Mouse (Mus musculus) MEL (cell line): Measurements from ENCODE around the gene Rnf167. TPM values are rescaled to one million over a fixed set of nuclear protein-coding genes. Genes with fewer than 3 reads are reported as not detected.

Experiments
- DNase-seq: peaks from one replicate; pipeline ENCODE4 v3.0.0; 2011; ENCODE audit warnings: low read depth, low spot score
- H3K27ac ChIP-seq: 2 replicates; pipeline ENCODE4 v1.5.1; 2012; ENCODE audit warnings: low read depth, mild to moderate bottlenecking, control low read depth, low read length, moderate library complexity; ENCODE audit not compliant: control insufficient read depth
- H3K27me3 ChIP-seq, 2 experiments: fragments of 150-350 bp in 1 of 2; sonication (generic) in 1 of 2; 2 replicates each; pipeline ENCODE4 v1.6.1; 2012; ENCODE audit warnings: low read length in 2 of 2, mild to moderate bottlenecking in 2 of 2, improper control_type of control experiment in 1 of 2, moderate library complexity in 1 of 2; ENCODE audit not compliant: insufficient read depth in 2 of 2, control insufficient read depth in 1 of 2
- H3K36me3 ChIP-seq, 2 experiments: 2 replicates each; pipeline ENCODE4 v1.6.1; 2012 to 2014; ENCODE audit warnings: low read length in 2 of 2, improper control_type of control experiment in 1 of 2, inconsistent platforms in 1 of 2, mild to moderate bottlenecking in 1 of 2; ENCODE audit not compliant: insufficient read depth in 2 of 2, control insufficient read depth in 1 of 2
- H3K4me1 ChIP-seq, 2 experiments: fragments of 150-350 bp in 1 of 2; sonication (generic) in 1 of 2; 2 replicates each; pipeline ENCODE4 v1.6.1; 2012; ENCODE audit warnings: low read length in 2 of 2, improper control_type of control experiment in 1 of 2, mild to moderate bottlenecking in 1 of 2; ENCODE audit not compliant: insufficient read depth in 2 of 2, control insufficient read depth in 1 of 2
- H3K4me3 ChIP-seq, 2 experiments: fragments of 150-350 bp in 1 of 2; sonication (generic) in 1 of 2; 2 replicates each; pipeline ENCODE4 v1.5.1; 2012; ENCODE audit warnings: low read depth in 2 of 2, low read length in 2 of 2, mild to moderate bottlenecking in 2 of 2, moderate library complexity in 2 of 2, control low read depth in 1 of 2, improper control_type of control experiment in 1 of 2; ENCODE audit not compliant: control insufficient read depth in 1 of 2, insufficient read depth in 1 of 2
- H3K79me2 ChIP-seq: 2 replicates; pipeline ENCODE4 v1.6.1; 2012; ENCODE audit warnings: mild to moderate bottlenecking, low read length, moderate library complexity; ENCODE audit not compliant: control insufficient read depth, poor library complexity, insufficient read depth
- H3K9ac ChIP-seq: 2 replicates; pipeline ENCODE4 v1.6.1; 2012; ENCODE audit warnings: low read depth, mild to moderate bottlenecking, control low read depth, low read length, moderate library complexity; ENCODE audit not compliant: control insufficient read depth, poor library complexity, severe bottlenecking
- H3K9me3 ChIP-seq: fragments of 150-350 bp; sonication (generic); replicated peaks from 2 replicates; pipeline ENCODE4 v1.6.1; 2012; ENCODE audit warnings: mild to moderate bottlenecking, low read length, improper control_type of control experiment, moderate library complexity; ENCODE audit not compliant: insufficient read depth
- BHLHE40 ChIP-seq: IDR thresholded peaks from 2 replicates; pipeline ENCODE4 v1.6.1; 2012; ENCODE audit warnings: low read depth, mild to moderate bottlenecking, inconsistent platforms, low read length, improper control_type of control experiment, borderline replicate concordance
- CHD1 ChIP-seq: IDR thresholded peaks from 2 replicates; pipeline ENCODE4 v1.6.1; 2012; ENCODE audit warnings: low read depth, mild to moderate bottlenecking, inconsistent platforms, low read length, improper control_type of control experiment
- E2F4 ChIP-seq: IDR thresholded peaks from 2 replicates; pipeline ENCODE4 v1.6.1; 2011; ENCODE audit warnings: low read depth, low read length, improper control_type of control experiment, borderline replicate concordance
- ELF1 ChIP-seq: IDR thresholded peaks from 2 replicates; pipeline ENCODE4 v1.6.1; 2014; ENCODE audit warnings: low read depth, mild to moderate bottlenecking, inconsistent platforms, low read length, improper control_type of control experiment, moderate library complexity
- EP300 ChIP-seq, 2 experiments: IDR thresholded peaks; 2 replicates each; pipeline ENCODE4 v1.6.1; 2011; ENCODE audit warnings: improper control_type of control experiment in 2 of 2, low read length in 2 of 2, low read depth in 1 of 2, mild to moderate bottlenecking in 1 of 2
- ETS1 ChIP-seq: IDR thresholded peaks from 2 replicates; pipeline ENCODE4 v1.6.1; 2012; ENCODE audit warnings: low read depth, mild to moderate bottlenecking, inconsistent platforms, low read length, improper control_type of control experiment, moderate library complexity
- GABPA ChIP-seq: IDR thresholded peaks from 2 replicates; pipeline ENCODE4 v1.6.1; 2012; ENCODE audit warnings: low read depth, mild to moderate bottlenecking, inconsistent platforms, low read length, improper control_type of control experiment, moderate library complexity
- GATA1 ChIP-seq: IDR thresholded peaks from 2 replicates; pipeline ENCODE4 v1.6.1; 2011; ENCODE audit warnings: low read depth, low read length, improper control_type of control experiment
- HCFC1 ChIP-seq: IDR thresholded peaks from 2 replicates; pipeline ENCODE4 v1.6.1; 2012; ENCODE audit warnings: low read depth, mild to moderate bottlenecking, inconsistent platforms, low read length, improper control_type of control experiment, moderate library complexity
- JUND ChIP-seq: IDR thresholded peaks from 2 replicates; pipeline ENCODE4 v1.6.1; 2011; ENCODE audit warnings: low read depth, mild to moderate bottlenecking, improper control_type of control experiment, low read length
- KAT2A ChIP-seq: conservative IDR thresholded peaks from 2 replicates; pipeline ENCODE4 v1.6.1; 2012; ENCODE audit warnings: low read depth, low read length, improper control_type of control experiment, inconsistent platforms
- MAX ChIP-seq: IDR thresholded peaks from 2 replicates; pipeline ENCODE4 v1.6.1; 2011; ENCODE audit warnings: low read length, improper control_type of control experiment
- MAZ ChIP-seq: IDR thresholded peaks from 2 replicates; pipeline ENCODE4 v1.6.1; 2012; ENCODE audit warnings: low read depth, mild to moderate bottlenecking, inconsistent platforms, low read length, improper control_type of control experiment
- MEF2A ChIP-seq: IDR thresholded peaks from 2 replicates; pipeline ENCODE4 v1.6.1; 2014; ENCODE audit warnings: low read depth, mild to moderate bottlenecking, inconsistent platforms, low read length, improper control_type of control experiment; ENCODE audit not compliant: poor library complexity, insufficient replicate concordance, severe bottlenecking; ENCODE audit errors: extremely low read depth
- MXI1 ChIP-seq: IDR thresholded peaks from 2 replicates; pipeline ENCODE4 v1.6.1; 2011; ENCODE audit warnings: mild to moderate bottlenecking, low read depth, low read length, improper control_type of control experiment
- MYC ChIP-seq: IDR thresholded peaks from 2 replicates; pipeline ENCODE4 v1.6.1; 2011; ENCODE audit warnings: low read depth, mild to moderate bottlenecking, low read length, improper control_type of control experiment, moderate library complexity
- NELFE ChIP-seq: IDR thresholded peaks from 2 replicates; pipeline ENCODE4 v1.6.1; 2011; ENCODE audit warnings: low read depth, low read length, improper control_type of control experiment
- NRF1 ChIP-seq: IDR thresholded peaks from 2 replicates; pipeline ENCODE4 v1.6.1; 2014; ENCODE audit warnings: low read depth, mild to moderate bottlenecking, inconsistent platforms, low read length, improper control_type of control experiment, moderate library complexity; ENCODE audit not compliant: poor library complexity, insufficient read depth, severe bottlenecking
- POLR2A ChIP-seq, 2 experiments: IDR thresholded peaks; 2 replicates each; pipeline ENCODE4 v1.6.1; 2011 to 2012; ENCODE audit warnings: low read length in 2 of 2, mild to moderate bottlenecking in 2 of 2, control low read depth in 1 of 2, improper control_type of control experiment in 1 of 2, low read depth in 1 of 2, moderate library complexity in 1 of 2; ENCODE audit not compliant: control insufficient read depth in 1 of 2, insufficient read depth in 1 of 2, poor library complexity in 1 of 2
- POLR2AphosphoS2 ChIP-seq: IDR thresholded peaks from 2 replicates; pipeline ENCODE4 v1.6.1; 2011; ENCODE audit warnings: low read length, improper control_type of control experiment
- POLR2AphosphoS5 ChIP-seq: IDR thresholded peaks from 2 replicates; pipeline ENCODE4 v1.6.1; 2012; ENCODE audit warnings: low read depth, borderline replicate concordance, mild to moderate bottlenecking, inconsistent platforms, low read length, moderate library complexity, mixed read lengths
- SIN3A ChIP-seq: IDR thresholded peaks from 2 replicates; pipeline ENCODE4 v1.6.1; 2012; ENCODE audit warnings: low read length, improper control_type of control experiment, inconsistent platforms
- TAL1 ChIP-seq: IDR thresholded peaks from 2 replicates; pipeline ENCODE4 v1.6.1; 2012; ENCODE audit warnings: mild to moderate bottlenecking, inconsistent platforms, low read length, moderate library complexity, mixed read lengths
- TBP ChIP-seq: IDR thresholded peaks from 2 replicates; pipeline ENCODE4 v1.8.0; 2011; ENCODE audit warnings: low read depth, low read length, improper control_type of control experiment
- USF1 ChIP-seq: IDR thresholded peaks from 2 replicates; pipeline ENCODE4 v1.6.1; 2014; ENCODE audit warnings: low read depth, mild to moderate bottlenecking, inconsistent platforms, low read length, improper control_type of control experiment, moderate library complexity
- USF2 ChIP-seq, 2 experiments: IDR thresholded peaks; 2 replicates each; pipeline ENCODE4 v1.6.1; 2011 to 2012; ENCODE audit warnings: improper control_type of control experiment in 2 of 2, low read length in 2 of 2, borderline replicate concordance in 1 of 2, inconsistent platforms in 1 of 2, low read depth in 1 of 2, mild to moderate bottlenecking in 1 of 2; ENCODE audit not compliant: insufficient read depth in 1 of 2
- ZC3H11A ChIP-seq: IDR thresholded peaks from 2 replicates; pipeline ENCODE4 v1.6.1; 2012; ENCODE audit warnings: low read depth, mild to moderate bottlenecking, inconsistent platforms, low read length, improper control_type of control experiment
- ZKSCAN1 ChIP-seq: IDR thresholded peaks from 2 replicates; pipeline ENCODE4 v1.6.1; 2012; ENCODE audit warnings: low read depth, mild to moderate bottlenecking, inconsistent platforms, low read length, improper control_type of control experiment, moderate library complexity
- ZNF384 ChIP-seq: IDR thresholded peaks from 2 replicates; pipeline ENCODE4 v1.6.1; 2012; ENCODE audit warnings: low read depth, mild to moderate bottlenecking, inconsistent platforms, low read length, improper control_type of control experiment
- polyA plus RNA-seq, 2 experiments: library from polyadenylated mRNA; stranded (reverse) in 1 of 2; unstranded in 1 of 2; fragments of >175 nt in 1 of 2; fragments of >200 nt in 1 of 2; gene quantifications; 2 replicates each; pipeline versions ENCODE4 v1.2.1 to v1.2.4; 2012; ENCODE audit warnings: low replicate concordance in 2 of 2, low read depth in 1 of 2; ENCODE audit not compliant: insufficient read length in 2 of 2, insufficient read depth in 1 of 2, missing spikeins in 1 of 2
- total RNA-seq: library from RNA; depleted of rRNA; stranded (reverse); fragments of 300-350 nt; gene quantifications from 2 replicates; pipeline ENCODE4 v1.2.3, GENCODE M21; 2012

Rnf167 gene
- total and polyA plus RNA-seq, 3 experiments, result 31.4 to 44.4 TPM; not detected in 1

- TF ChIP-seq GATA1 (peak; percentile 85), POLR2AphosphoS5 (no peak), E2F4 (no peak), USF1 (no peak), MAX (no peak), POLR2A (IDR thresholded peaks at IDR 0.05; ENCODE audit: control insufficient read depth in 1 of 2, insufficient read depth in 1 of 2, low read depth in 1 of 2, low read length in 2 of 2, poor library complexity in 1 of 2) (no peak), NELFE (no peak), MXI1 (no peak), USF2 (IDR thresholded peaks at IDR 0.05; ENCODE audit: borderline replicate concordance in 1 of 2, insufficient read depth in 1 of 2, low read depth in 1 of 2, low read length in 2 of 2) (no peak), GABPA (no peak), EP300 (IDR thresholded peaks at IDR 0.05; ENCODE audit: low read depth in 1 of 2, low read length in 2 of 2) (peak; percentile 5 to 25; a peak in 2 of 4 replicates), TBP (no peak), MYC (no peak), KAT2A (no peak), CHD1 (no peak), ZC3H11A (peak; percentile 12; the same call in 1 of the 2 replicates), SIN3A (no peak)
- TF ChIP-seq, all 39 proteins: peak for 10
Observed at GRCm38 (mm10) chr11:70621972-70622814, 24.8 kb upstream of the Rnf167 start (continued).

GRCm38 (mm10) chr11:70623053-70623742 is 23.8 kb upstream of the Rnf167 start:
- no peaks in the 10 kb centered on the region for H3K9me3 ChIP-seq
- H3K9ac ChIP-seq, result peak overlapping the region; percentile 52
- H3K79me2 ChIP-seq, result no peaks in the 10 kb centered on the region
- H3K27me3 ChIP-seq, result no peaks in the 10 kb centered on the region
- peak overlapping the region; percentile 65 for H3K27ac ChIP-seq
- peaks cover 5 to 12% of the 10 kb centered on the region in 2 experiments for H3K4me1 ChIP-seq
- peak overlapping the region; percentile 22 to 52 for H3K4me3 ChIP-seq
- DNase-seq, result peak; percentile 94
- H3K36me3 ChIP-seq, result peaks cover 0 to 12% of the 10 kb centered on the region in 2 experiments; a peak in 2 of 4 replicates
- TF ChIP-seq MEF2A, result no peak
- TF ChIP-seq TBP, result peak; percentile 55; the same call in 1 of the 2 replicates
- TF ChIP-seq POLR2AphosphoS5, result no peak
- no peak for TF ChIP-seq NRF1
- no peak for TF ChIP-seq POLR2AphosphoS2
- TF ChIP-seq E2F4, result no peak
- TF ChIP-seq ELF1, result no peak
- TF ChIP-seq MYC, result 0 out of 2 replicates have a peak, but pooled peaks have one; percentile 66
- peak; percentile 87 for TF ChIP-seq ZC3H11A
- TF ChIP-seq ZNF384, result 0 out of 2 replicates have a peak, but pooled peaks have one; percentile 47
- no peak for TF ChIP-seq BHLHE40
- no peak for TF ChIP-seq TAL1
- no peak for TF ChIP-seq JUND
- peak; percentile 88 for TF ChIP-seq MXI1
- peak; percentile 68; the same call in 1 of the 2 replicates for TF ChIP-seq MAZ
- no peak for TF ChIP-seq KAT2A
- TF ChIP-seq GABPA, result no peak
- no peak for TF ChIP-seq HCFC1
- TF ChIP-seq USF1, result no peak
- no peak for TF ChIP-seq ZKSCAN1
- TF ChIP-seq EP300 (IDR thresholded peaks at IDR 0.05; ENCODE audit: low read depth in 1 of 2, low read length in 2 of 2), result no peak
- TF ChIP-seq ETS1, result no peak
- peak; percentile 53 for TF ChIP-seq GATA1
